Mouse (Mus musculus) testis, postnatal 14 days (tissue): Measurements from ENCODE around the gene Arhgap23.

Source experiments
- DNase-seq: peaks from one replicate; pipeline ENCODE4 v3.0.0; 2021; ENCODE audit warnings: low spot score

The Arhgap23 gene

GRCm38 (mm10) chr11:97505784-97506183 lies 90.5 kb downstream of the Arhgap23 start:
- DNase-seq = no peak

GRCm38 (mm10) chr11:97506331-97506730 lies 91.0 kb downstream of the Arhgap23 start:
- no peak for DNase-seq

DNA sequence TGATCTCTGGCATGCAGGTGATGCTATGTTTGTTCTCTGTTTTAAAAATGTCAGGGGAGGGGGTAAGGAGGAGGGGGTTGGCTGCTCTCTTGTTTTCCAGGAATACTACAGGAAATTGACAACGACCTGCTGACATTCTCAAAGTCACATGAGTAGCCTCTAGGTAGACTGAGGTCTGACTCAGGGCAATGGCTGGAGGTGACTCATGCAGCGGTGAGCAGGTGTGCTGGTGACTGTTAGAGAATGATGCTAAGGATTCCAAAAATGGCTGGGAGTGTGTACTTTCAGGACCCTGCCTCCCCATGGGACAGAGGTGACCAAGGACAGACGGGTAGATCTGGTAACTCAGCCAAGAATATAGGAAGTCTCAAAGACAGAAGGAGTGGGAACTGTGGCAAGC lies 92.9 kb downstream of the Arhgap23 start:
- DNase-seq = no peak

- DNase-seq = no peak
Measured at GRCm38 (mm10) chr11:97509058-97509457, 93.7 kb downstream of the Arhgap23 start.

- no peak for DNase-seq
Measured at GRCm38 (mm10) chr11:97509715-97510485, 94.6 kb downstream of the Arhgap23 start.

GRCm38 (mm10) chr11:97510966-97511660 lies 95.8 kb downstream of the Arhgap23 start:
- peak; percentile 75 for DNase-seq

DNA sequence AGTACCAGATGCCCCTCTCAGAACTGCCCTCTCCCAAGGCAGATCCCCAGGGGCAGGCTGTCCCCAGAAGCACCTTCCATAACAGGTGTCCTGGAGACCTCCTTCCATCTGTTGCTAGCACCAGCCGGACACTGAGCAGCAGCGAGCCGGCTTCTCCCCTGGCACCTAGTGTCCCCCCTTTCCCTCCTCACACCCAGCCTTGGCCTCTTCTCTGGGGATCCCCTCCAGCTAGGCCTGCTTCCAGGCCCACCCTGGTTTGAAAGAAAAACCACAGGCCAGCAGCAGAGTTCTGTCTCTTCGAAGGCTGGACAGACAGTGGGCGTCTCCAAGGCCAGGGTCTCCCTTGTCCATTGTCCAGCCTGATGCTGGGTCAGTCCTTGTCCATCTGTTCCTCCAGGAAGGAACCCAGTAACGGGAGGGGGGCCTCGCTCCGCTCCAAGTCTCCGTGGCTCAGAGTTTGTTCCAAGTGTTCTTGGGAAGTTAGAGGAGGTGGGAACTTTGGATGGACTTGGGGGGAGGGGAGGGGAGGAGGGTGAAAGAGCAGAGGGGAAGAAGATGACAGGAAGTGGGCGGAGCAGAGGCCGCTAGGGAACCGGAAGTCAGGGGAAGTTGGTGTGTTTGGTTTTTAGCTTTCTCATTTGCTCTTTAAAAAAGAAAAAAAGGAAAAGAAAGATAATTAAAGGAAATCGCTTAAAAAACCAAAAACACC lies 96.5 kb downstream of the Arhgap23 start:
- DNase-seq = peak; percentile 63

DNA sequence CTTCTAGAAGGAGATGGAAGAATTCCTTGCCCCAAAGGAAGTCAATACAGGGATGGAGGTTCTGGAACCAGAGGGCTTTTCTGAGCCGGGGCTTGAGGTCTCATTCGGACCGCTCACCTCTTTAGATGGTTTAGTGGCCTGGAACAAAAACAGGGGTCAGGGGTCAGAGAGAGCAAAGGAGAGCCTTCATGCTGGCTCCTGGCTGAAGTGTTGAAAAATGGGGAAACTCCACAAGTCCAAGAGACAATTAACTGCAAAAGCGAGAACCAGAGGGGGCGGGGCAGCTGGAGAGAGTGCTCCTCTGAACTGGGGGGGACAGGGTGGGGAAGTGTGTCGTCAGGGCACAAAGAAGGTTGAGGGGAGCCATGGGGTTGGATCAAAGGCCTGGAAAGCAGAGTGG lies 97.2 kb downstream of the Arhgap23 start:
- no peak for DNase-seq

DNA sequence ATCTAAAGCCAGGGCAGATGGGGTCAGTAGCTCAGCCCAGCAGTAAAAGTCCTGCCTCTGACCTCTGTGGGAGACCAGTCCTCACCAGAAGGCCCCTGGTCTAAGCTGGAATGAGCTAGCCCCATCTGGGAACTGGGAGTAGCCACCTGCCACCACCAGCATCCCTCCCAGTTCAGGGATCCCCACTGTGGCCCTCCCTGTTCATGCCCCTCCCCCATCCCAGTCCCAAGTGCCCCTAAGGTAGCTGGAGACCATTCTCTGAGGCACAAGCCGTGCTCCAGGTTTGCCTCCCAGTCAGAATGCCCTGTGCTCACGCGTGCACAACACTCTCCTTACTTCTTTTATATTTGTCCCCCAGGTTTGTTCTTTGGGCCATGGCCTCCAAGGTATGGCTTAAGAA lies 97.7 kb downstream of the Arhgap23 start:
- no peak for DNase-seq

DNA sequence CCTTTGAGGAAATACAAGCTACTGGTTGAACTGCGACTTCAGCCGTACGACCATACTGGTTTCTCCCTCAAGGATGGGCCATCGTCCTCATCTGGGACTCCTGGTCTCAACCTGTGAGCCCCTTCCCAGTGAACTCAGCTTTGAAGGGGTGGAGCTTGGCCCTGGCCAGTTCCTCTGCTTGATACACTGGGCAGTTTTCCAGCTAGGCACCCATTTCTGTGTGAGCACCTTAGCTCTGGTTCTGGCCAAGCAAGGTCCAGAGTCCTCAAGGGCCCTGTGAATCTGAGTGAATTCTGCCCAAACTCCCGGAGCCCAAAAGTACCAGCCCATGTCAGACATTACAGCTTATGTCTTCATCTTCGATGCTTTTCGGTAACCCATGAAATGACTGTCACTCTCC lies 105.2 kb downstream of the Arhgap23 start:
- no peak for DNase-seq

DNA sequence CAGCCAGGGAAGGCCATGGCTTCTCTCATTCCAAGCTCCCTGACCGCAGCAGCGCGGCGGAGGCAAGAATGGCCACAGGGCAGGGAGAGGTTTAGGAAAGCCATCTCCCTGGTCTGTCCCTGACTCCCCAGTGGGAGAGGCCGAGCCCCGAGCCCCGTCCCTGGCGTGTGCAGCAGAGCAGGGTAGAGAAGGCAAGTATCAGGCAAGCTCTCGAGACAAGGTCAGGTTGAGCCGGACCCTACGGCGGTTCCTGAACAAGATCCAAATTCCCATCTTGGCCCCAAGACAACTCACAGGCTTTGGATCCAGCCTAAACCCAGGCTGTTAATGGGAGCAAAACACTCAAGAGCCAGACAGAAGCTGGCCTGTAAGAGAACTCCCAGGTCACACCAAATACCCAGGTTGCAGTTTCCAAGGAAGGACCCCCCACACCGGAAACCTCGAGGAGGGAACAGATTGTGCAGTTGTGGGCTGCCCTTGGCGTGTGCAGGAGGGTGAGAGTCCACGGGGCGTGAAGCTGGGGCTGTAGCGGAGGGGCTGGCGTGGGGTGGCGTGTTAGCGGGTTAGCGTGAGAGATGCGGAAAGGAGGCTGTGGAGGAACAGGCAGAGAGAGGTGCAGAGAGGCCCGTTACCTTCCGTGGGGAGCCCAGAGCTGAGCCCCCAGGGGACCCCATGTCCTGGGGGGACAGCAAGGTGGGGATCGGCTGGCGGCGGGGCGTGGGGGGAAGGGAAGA lies 106.6 kb downstream of the Arhgap23 start:
- DNase-seq = no peak

GRCm38 (mm10) chr11:97523107-97523506 lies 107.8 kb downstream of the Arhgap23 start:
- DNase-seq = no peak

- no peak for DNase-seq
Measured at GRCm38 (mm10) chr11:97523827-97524261, 108.5 kb downstream of the Arhgap23 start.

GRCm38 (mm10) chr11:97524306-97524705 lies 109.0 kb downstream of the Arhgap23 start:
- DNase-seq = no peak

- no peak for DNase-seq
Measured at GRCm38 (mm10) chr11:97525313-97525712, 110.0 kb downstream of the Arhgap23 start.

- no peak for DNase-seq
Measured at GRCm38 (mm10) chr11:97528282-97528808, 113.0 kb downstream of the Arhgap23 start.

GRCm38 (mm10) chr11:97530069-97530468 lies 114.7 kb downstream of the Arhgap23 start:
- DNase-seq = no peak

DNA sequence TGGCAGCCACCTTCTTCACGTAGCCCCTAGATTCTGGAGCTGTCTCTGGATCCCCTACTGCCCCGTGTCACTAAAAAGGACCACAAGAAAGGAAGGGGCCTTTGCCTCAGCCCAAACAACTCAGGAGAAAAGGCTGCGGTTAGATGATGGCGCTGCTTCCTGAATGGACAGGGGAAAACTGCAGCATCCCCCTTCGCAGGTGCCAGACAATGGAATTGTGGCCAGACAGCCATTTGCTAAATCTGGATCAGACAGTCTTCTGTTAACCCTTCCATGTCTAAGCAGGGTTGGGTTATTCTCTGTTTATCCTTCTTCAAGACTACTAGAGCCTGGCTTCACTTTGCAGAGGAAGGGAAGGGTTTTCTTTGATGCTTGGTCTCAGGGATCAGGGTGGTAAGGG lies 115.6 kb downstream of the Arhgap23 start:
- DNase-seq = no peak

DNA sequence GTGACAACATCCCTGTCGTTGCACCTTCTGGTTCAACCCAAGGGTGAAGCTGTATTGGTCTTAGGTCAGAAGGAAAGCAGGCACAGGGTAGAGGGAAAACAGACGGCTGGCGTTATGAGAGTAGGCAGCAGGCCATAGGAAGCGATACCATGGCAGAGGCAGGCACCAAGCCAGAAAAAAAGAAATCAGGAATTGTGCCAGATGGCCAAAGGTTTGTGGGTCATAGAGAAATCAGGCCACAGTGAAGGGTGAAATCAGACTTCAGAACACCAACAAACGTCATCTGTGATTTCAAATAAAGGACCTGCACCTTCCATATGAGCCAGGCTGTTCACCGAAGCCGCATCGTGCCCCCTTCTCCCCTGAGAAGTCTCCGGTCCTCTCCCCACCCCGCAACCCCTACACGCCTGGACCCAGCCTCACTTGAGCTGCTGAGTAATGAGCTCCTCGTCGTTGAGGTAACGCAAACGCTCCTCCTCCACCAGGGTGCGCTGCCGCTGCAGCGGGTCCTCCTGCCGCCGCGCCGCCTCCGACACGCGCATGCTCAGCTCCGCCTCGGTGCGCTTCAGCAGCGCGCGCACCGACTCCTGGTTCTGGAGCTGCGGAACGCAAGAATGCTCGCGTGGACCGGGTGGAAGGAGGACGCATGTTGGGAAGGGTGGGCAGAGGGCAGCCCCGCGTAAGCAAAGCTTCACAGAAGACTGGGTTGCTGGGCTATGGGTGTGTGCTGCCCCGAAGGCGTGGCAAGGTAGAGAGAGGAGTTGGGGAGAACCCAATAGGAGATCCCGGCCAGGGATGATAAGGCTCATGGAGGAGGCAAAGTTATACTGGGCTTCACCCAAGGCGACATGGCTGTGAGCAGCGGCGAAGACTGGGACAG lies 116.3 kb downstream of the Arhgap23 start:
- peak; percentile 87 for DNase-seq

DNA sequence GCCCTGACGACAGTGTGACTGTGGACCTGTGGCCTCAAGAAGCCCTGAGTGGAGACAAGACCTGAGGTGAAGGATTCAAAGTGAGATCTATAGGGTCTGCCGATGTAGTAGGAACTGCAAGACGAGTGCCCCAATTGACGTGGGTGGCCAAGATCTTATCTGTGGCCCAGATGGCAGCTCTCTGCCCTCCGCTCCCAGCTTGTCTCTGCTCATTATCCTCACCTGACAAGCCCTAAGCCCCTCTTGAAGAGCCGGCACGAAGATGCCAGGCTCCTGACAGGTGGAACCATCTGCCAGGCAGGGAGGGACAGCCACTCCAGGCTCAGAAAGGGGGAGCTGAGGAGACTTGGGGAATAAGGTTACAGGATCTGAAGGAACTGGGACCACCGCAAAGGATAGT lies 117.0 kb downstream of the Arhgap23 start:
- no peak for DNase-seq
